Mouse (Mus musculus): ENCODE measurements at regions not wholly inside any gene's neighbourhood (a gene's known extent, or its start where the extent isn't known, plus 50 kb on each side); places are given as distances from the start of the nearest gene placed in this dataset.
A peak's percentile ranks its signal among the peaks of the same experiment; 100 is the strongest.

DNA sequence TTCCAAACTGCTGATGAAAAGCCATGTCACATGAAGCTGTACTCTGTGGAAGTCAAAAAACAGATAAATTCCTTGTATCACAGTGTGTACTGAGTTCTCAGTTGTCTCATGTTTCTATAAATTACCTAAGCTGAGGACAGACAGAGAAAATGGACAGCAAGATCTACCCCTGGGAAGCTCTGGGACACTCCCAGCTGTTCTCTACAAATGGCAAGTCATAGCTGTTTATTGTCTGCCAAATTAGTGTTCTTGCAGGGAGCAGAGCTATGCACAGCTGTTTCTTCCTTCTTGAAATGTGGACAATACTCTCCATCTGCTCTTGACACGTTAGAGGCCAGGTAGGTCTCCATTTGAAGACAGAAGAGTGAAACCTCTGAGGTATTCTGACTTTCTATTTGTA lies 524.0 kb upstream of the Sox11 start:
- H3K4me3 ChIP-seq (ENCODE audit: low read depth, low read length), result no peak overlapping the region
- no peaks in the 10 kb centered on the region for H3K9me3 ChIP-seq (ENCODE audit: control insufficient read depth, low read length)
- 46% methylated on average over 1 of the region's 1 CpGs for WGBS
- H3K4me2 ChIP-seq (ENCODE audit: low read length), result no peak overlapping the region
- no peak overlapping the region for H3K27ac ChIP-seq (ENCODE audit: low read depth)
- ATAC-seq (replicated peaks; ENCODE audit: low FRiP score, low TSS enrichment, low read depth) (no peak), DNase-seq (ENCODE audit: low spot score) (no peak)
- H3K36me3 ChIP-seq (ENCODE audit: control insufficient read depth, insufficient read depth, low read length), result no peaks in the 10 kb centered on the region
- no peak overlapping the region for H3K9ac ChIP-seq (ENCODE audit: low read length)
- H3K27me3 ChIP-seq (replicated peaks; ENCODE audit: control insufficient read depth, insufficient read depth, low read length), result no peaks in the 10 kb centered on the region
- no peaks in the 10 kb centered on the region for H3K4me1 ChIP-seq (replicated peaks; ENCODE audit: control insufficient read depth, insufficient read depth, low read length)

DNA sequence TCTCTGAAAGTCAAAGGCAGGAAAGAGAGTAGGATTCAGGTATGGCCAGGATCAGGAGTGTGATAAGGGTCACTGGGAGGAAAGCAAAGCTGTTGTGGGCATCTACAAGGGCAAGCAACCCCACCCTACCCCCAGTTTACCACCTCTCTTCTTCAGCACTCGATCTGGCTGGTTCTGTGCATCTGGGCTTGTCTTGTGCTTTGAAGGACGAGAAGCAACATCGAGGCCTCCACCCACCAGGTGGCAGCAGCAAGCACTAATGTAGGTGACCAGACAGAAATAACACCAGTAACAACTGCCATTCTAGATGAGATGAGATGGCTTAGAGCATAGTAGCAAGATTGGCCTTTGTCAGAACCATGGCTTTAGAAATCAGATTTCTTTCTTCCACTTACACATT lies 507.2 kb upstream of the Sox11 start:
- Histone ChIP-seq H3K27me3 (replicated peaks; ENCODE audit: control insufficient read depth, insufficient read depth, low read length) (no peaks in the 10 kb centered on the region), H3K4me2 (ENCODE audit: low read length) (no peak overlapping the region), H3K27ac (ENCODE audit: low read depth) (no peak overlapping the region), H3K9me3 (ENCODE audit: control insufficient read depth, low read length) (no peaks in the 10 kb centered on the region), H3K4me1 (replicated peaks; ENCODE audit: control insufficient read depth, insufficient read depth, low read length) (no peaks in the 10 kb centered on the region), H3K9ac (ENCODE audit: low read length) (no peak overlapping the region), H3K4me3 (ENCODE audit: low read depth, low read length) (no peak overlapping the region), H3K36me3 (ENCODE audit: control insufficient read depth, insufficient read depth, low read length) (no peaks in the 10 kb centered on the region)
- WGBS, result 89% methylated on average over 3 of the region's 3 CpGs
- ATAC-seq (replicated peaks; ENCODE audit: low FRiP score, low TSS enrichment, low read depth) (no peak), DNase-seq (ENCODE audit: low spot score) (no peak)

DNA sequence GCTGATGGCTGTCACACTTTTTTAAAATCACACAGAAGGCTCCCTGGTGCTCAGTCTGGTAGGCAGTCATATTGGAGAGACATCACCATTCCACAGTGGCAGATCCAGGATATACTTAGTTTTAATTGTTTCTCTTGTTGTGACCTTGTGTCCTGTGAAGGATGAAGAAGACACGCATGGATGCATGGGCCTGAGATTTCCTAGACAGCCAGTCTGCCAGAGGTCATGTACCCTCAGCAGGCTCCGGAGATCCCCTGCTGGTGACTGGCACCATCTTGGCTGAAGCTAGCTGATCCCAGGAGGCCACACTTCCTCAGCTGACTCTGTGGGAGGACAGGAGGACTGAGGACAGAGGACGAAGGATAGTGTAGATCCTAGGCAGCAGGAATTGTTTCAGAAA lies 506.7 kb upstream of the Sox11 start:
- Histone ChIP-seq H3K4me3 (ENCODE audit: low read depth, low read length) (no peak overlapping the region), H3K27ac (ENCODE audit: low read depth) (no peak overlapping the region), H3K9ac (ENCODE audit: low read length) (no peak overlapping the region), H3K36me3 (ENCODE audit: control insufficient read depth, insufficient read depth, low read length) (no peaks in the 10 kb centered on the region), H3K4me1 (replicated peaks; ENCODE audit: control insufficient read depth, insufficient read depth, low read length) (no peaks in the 10 kb centered on the region), H3K9me3 (ENCODE audit: control insufficient read depth, low read length) (no peaks in the 10 kb centered on the region), H3K27me3 (replicated peaks; ENCODE audit: control insufficient read depth, insufficient read depth, low read length) (no peaks in the 10 kb centered on the region), H3K4me2 (ENCODE audit: low read length) (no peak overlapping the region)
- WGBS, result 71% methylated on average over 3 of the region's 3 CpGs
- ATAC-seq (replicated peaks; ENCODE audit: low FRiP score, low TSS enrichment, low read depth) (no peak), DNase-seq (ENCODE audit: low spot score) (no peak)

DNA sequence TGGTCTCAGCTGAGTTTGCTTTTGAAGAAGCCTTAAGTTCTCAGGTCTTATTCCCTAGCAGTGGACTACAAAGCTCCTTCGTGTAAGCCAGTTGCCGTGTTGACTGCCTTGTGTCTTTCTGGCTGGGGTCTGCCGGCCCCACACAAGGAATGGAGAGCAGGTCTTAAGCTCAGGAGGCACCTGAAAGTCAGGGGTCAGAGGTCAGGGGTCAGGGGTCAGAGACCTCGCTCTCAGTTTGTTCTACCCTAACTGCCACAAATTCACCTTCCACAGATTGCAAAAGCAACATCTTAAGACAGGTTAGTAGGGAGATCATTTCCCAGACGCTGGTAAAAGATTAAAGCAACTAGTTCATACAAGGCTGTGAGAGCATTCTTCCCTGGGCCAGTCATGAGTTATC lies 505.8 kb upstream of the Sox11 start:
- no peak overlapping the region for H3K27ac ChIP-seq (ENCODE audit: low read depth)
- no peak for ATAC-seq (replicated peaks; ENCODE audit: low FRiP score, low TSS enrichment, low read depth)
- H3K27me3 ChIP-seq (replicated peaks; ENCODE audit: control insufficient read depth, insufficient read depth, low read length), result no peaks in the 10 kb centered on the region
- DNase-seq (ENCODE audit: low spot score), result no peak
- no peak overlapping the region for H3K4me3 ChIP-seq (ENCODE audit: low read depth, low read length)
- H3K4me1 ChIP-seq (replicated peaks; ENCODE audit: control insufficient read depth, insufficient read depth, low read length), result no peaks in the 10 kb centered on the region
- H3K4me2 ChIP-seq (ENCODE audit: low read length), result no peak overlapping the region
- no peak overlapping the region for H3K9ac ChIP-seq (ENCODE audit: low read length)
- H3K9me3 ChIP-seq (ENCODE audit: control insufficient read depth, low read length), result no peaks in the 10 kb centered on the region
- H3K36me3 ChIP-seq (ENCODE audit: control insufficient read depth, insufficient read depth, low read length), result no peaks in the 10 kb centered on the region
- WGBS, result 59% methylated on average over 5 of the region's 5 CpGs

DNA sequence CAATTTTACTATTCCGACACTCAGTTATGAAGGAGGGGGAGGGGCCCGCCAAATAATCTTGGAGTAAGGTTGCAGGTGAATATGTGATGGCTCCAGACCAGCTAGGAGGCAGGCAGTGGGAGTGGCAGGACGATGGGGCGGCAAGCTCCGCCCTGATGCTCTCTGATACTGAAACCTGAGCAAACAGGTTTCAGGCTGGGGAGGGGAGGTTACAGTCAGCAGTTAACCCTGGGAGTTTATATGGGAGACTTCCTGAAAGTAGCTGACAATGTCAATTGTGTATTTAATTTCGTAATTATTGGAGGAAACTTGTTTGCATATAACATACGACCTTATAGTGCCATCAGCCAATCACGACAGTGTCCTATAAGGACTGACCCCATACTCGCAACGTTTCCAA lies 505.0 kb upstream of the Sox11 start:
- no peak overlapping the region for H3K27ac ChIP-seq (ENCODE audit: low read depth)
- no peaks in the 10 kb centered on the region for H3K36me3 ChIP-seq (ENCODE audit: control insufficient read depth, insufficient read depth, low read length)
- no peak overlapping the region for H3K4me3 ChIP-seq (ENCODE audit: low read depth, low read length)
- no peak overlapping the region for H3K9ac ChIP-seq (ENCODE audit: low read length)
- ATAC-seq (replicated peaks; ENCODE audit: low FRiP score, low TSS enrichment, low read depth) (peak; percentile 60; the same call in 1 of the 2 replicates), DNase-seq (ENCODE audit: low spot score) (no peak)
- no peaks in the 10 kb centered on the region for H3K9me3 ChIP-seq (ENCODE audit: control insufficient read depth, low read length)
- no peaks in the 10 kb centered on the region for H3K27me3 ChIP-seq (replicated peaks; ENCODE audit: control insufficient read depth, insufficient read depth, low read length)
- H3K4me2 ChIP-seq (ENCODE audit: low read length), result no peak overlapping the region
- WGBS, result 58% methylated on average over 10 of the region's 10 CpGs
- no peaks in the 10 kb centered on the region for H3K4me1 ChIP-seq (replicated peaks; ENCODE audit: control insufficient read depth, insufficient read depth, low read length)

DNA sequence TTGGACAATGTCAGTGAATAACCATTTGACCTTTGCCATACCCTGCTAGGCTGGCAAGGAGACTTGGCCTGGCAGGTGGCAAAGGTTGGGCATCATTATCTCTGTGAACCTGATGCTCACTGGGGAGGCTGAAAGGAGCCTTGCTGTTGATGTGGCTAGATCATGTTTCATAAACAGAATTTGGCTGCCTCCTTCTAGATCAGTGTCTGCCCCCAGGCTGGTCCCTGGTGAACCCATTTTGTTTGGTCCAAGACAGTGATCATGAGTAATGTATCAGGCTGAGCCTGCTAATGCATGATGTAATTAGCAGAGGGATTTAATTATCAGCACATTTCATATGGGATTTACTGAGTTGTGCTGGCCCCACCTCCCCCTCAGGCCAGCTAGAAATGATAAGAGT lies 502.6 kb upstream of the Sox11 start:
- Histone ChIP-seq H3K4me2 (ENCODE audit: low read length) (no peak overlapping the region), H3K27me3 (replicated peaks; ENCODE audit: control insufficient read depth, insufficient read depth, low read length) (no peaks in the 10 kb centered on the region), H3K9me3 (ENCODE audit: control insufficient read depth, low read length) (no peaks in the 10 kb centered on the region), H3K36me3 (ENCODE audit: control insufficient read depth, insufficient read depth, low read length) (no peaks in the 10 kb centered on the region), H3K4me1 (replicated peaks; ENCODE audit: control insufficient read depth, insufficient read depth, low read length) (no peaks in the 10 kb centered on the region), H3K9ac (ENCODE audit: low read length) (no peak overlapping the region), H3K4me3 (ENCODE audit: low read depth, low read length) (no peak overlapping the region), H3K27ac (ENCODE audit: low read depth) (no peak overlapping the region)
- ATAC-seq (replicated peaks; ENCODE audit: low FRiP score, low TSS enrichment, low read depth) (no peak), DNase-seq (ENCODE audit: low spot score) (no peak)

DNA sequence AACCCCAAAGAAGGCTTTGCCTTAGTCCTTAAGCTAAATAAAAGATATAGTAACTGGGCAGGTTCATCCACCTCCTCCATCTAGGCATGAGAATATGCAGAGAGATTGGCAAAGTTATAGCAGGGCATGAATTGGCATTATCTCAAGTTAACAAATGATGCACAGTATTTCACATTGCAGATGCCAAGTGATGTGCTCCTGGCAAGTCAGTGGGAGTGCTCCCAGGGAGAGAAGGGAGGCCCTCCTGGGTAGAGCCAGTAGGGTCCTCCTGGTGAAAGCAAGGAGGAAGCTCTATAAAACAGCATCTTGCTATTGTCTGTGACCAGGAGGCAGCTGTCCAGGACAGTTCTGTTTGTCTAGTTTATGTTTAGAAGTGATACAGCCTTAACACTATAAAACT lies 496.6 kb upstream of the Sox11 start:
- Histone ChIP-seq H3K27me3 (replicated peaks; ENCODE audit: control insufficient read depth, insufficient read depth, low read length) (no peaks in the 10 kb centered on the region), H3K4me1 (replicated peaks; ENCODE audit: control insufficient read depth, insufficient read depth, low read length) (no peaks in the 10 kb centered on the region), H3K4me2 (ENCODE audit: low read length) (no peak overlapping the region), H3K36me3 (ENCODE audit: control insufficient read depth, insufficient read depth, low read length) (no peaks in the 10 kb centered on the region), H3K27ac (ENCODE audit: low read depth) (no peak overlapping the region), H3K9me3 (ENCODE audit: control insufficient read depth, low read length) (no peaks in the 10 kb centered on the region), H3K9ac (ENCODE audit: low read length) (no peak overlapping the region), H3K4me3 (ENCODE audit: low read depth, low read length) (no peak overlapping the region)
- DNase-seq (ENCODE audit: low spot score), result no peak
- ATAC-seq (replicated peaks; ENCODE audit: low FRiP score, low TSS enrichment, low read depth), result no peak

DNA sequence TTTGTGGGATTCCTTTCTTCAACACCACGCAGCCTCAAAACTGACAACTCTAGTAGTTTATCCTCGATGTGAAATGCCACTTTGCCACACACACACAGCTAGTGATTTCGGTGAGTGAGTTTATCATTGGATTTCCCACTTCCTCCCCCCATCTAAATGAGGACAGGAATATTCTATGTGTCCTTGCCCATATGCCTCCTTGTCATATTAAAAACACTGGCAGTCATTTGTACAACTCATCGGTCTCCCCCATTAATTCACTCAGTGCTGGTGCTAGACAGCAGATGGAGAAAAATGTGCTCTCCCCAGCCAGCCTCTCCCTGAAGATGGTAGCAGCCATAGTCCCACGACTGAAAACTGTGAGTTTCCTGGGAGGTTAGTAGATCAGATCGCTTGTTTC lies 496.0 kb upstream of the Sox11 start:
- Histone ChIP-seq H3K4me1 (replicated peaks; ENCODE audit: control insufficient read depth, insufficient read depth, low read length) (no peaks in the 10 kb centered on the region), H3K27me3 (replicated peaks; ENCODE audit: control insufficient read depth, insufficient read depth, low read length) (no peaks in the 10 kb centered on the region), H3K4me2 (ENCODE audit: low read length) (no peak overlapping the region), H3K9ac (ENCODE audit: low read length) (no peak overlapping the region), H3K36me3 (ENCODE audit: control insufficient read depth, insufficient read depth, low read length) (no peaks in the 10 kb centered on the region), H3K27ac (ENCODE audit: low read depth) (no peak overlapping the region), H3K9me3 (ENCODE audit: control insufficient read depth, low read length) (no peaks in the 10 kb centered on the region), H3K4me3 (ENCODE audit: low read depth, low read length) (no peak overlapping the region)
- DNase-seq (ENCODE audit: low spot score) (no peak), ATAC-seq (replicated peaks; ENCODE audit: low FRiP score, low TSS enrichment, low read depth) (no peak)
- 87% methylated on average over 6 of the region's 6 CpGs for WGBS

DNA sequence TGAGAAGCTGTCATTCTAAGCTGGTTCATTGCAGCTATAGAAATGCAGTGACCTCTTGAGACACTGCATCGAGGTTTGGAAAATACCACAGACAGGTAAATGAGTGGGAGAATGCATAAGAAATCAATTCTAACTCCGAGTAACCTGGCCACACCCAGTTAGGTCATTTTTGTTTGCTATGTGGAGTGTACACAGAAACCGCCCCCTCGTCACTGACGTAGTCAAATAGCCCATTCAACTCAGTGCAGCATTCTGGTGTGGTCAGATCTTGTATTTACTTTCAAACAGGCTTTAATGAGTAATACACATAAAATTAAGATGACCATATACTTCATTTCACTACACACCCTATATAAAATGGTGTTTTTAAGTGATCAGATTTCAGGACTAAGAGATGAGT lies 483.8 kb upstream of the Sox11 start:
- 72% methylated on average over 5 of the region's 5 CpGs for WGBS
- DNase-seq (ENCODE audit: low spot score) (no peak), ATAC-seq (replicated peaks; ENCODE audit: low FRiP score, low TSS enrichment, low read depth) (no peak)
- H3K36me3 ChIP-seq (ENCODE audit: control insufficient read depth, insufficient read depth, low read length), result no peaks in the 10 kb centered on the region
- no peak overlapping the region for H3K4me2 ChIP-seq (ENCODE audit: low read length)
- H3K27me3 ChIP-seq (replicated peaks; ENCODE audit: control insufficient read depth, insufficient read depth, low read length), result no peaks in the 10 kb centered on the region
- H3K4me3 ChIP-seq (ENCODE audit: low read depth, low read length), result no peak overlapping the region
- no peak overlapping the region for H3K9ac ChIP-seq (ENCODE audit: low read length)
- H3K4me1 ChIP-seq (replicated peaks; ENCODE audit: control insufficient read depth, insufficient read depth, low read length), result no peaks in the 10 kb centered on the region
- H3K9me3 ChIP-seq (ENCODE audit: control insufficient read depth, low read length), result no peaks in the 10 kb centered on the region
- H3K27ac ChIP-seq (ENCODE audit: low read depth), result no peak overlapping the region

Measured in intestine, embryonic 14.5 days (tissue).